Mouse (Mus musculus) liver, embryonic 14.5 days (tissue): Measurements from ENCODE around the gene Zfp704.

ENCODE experiments used
- CTCF ChIP-seq: IDR thresholded peaks from 2 replicates; pipeline ENCODE4 v1.5.1; 2016; ENCODE audit warnings: antibody characterized with exemption, low read depth, control low read depth
- EP300 ChIP-seq: IDR thresholded peaks from 2 replicates; pipeline ENCODE4 v1.6.1; 2016; ENCODE audit warnings: antibody characterized with exemption, low read depth

- TF ChIP-seq CTCF (no peak), EP300 (no peak)
Measured at GRCm38 (mm10) chr3:9427826-9428225, 182.1 kb downstream of the Zfp704 start.
